Mouse (Mus musculus): Measurements from ENCODE around the gene Ttll11.

Ttll11 gene

DNA sequence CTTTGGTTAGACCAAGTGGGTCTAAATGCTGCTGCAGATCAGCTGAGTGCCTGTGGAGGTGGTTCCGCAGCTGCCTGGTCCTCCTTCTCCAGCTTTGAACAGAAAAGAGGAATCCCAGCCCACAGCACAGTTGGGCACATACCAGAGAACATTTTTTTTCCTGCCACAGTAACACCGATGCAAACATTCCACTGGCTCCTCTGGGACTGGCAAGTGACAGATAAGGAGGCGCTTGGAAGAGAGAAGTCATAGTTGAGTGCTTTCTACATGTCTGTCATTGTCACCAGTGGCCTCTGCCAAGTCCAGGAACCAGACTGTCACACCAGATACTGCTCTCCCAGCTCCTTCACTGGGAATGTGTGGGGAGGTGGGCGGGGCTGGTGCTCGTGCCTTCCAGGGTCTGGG is 204.1 kb downstream of the Ttll11 start:
- in situ Hi-C loops (cut with MboI, MseI), result no loop called here

- in situ Hi-C loops (cut with MboI, MseI), result no loop called here
Measured at GRCm38 (mm10) chr2:35770541-35770940, 209.2 kb downstream of the Ttll11 start.

GRCm38 (mm10) chr2:35769398-35769797 is 210.3 kb downstream of the Ttll11 start:
- in situ Hi-C loops (cut with MboI, MseI), result no loop called here

GRCm38 (mm10) chr2:35768538-35769238 is 211.0 kb downstream of the Ttll11 start:
- in situ Hi-C loops (cut with MboI, MseI), result no loop called here

GRCm38 (mm10) chr2:35767834-35768537 is 211.7 kb downstream of the Ttll11 start:
- in situ Hi-C loops (cut with MboI, MseI), result no loop called here

DNA sequence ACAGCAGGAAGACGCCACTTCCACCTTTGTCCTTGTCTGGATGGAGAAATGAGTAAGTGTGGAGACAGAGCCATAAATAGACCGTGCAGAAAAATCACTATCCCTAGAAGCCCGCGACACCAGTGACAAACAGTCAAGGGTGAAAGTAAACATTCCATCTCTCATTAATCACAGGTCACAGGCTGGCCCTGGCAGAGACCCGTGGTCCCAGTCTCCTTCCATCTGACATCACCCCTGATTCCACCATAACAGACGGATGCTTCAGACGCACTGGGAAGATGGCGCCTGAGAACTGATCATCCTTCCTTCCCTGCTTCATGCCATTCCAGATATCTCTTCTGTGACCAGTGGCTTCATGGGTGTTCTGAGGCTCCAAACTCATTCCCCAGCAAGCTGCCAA is 215.4 kb downstream of the Ttll11 start:
- in situ Hi-C loops (cut with MboI, MseI), result no loop called here

DNA sequence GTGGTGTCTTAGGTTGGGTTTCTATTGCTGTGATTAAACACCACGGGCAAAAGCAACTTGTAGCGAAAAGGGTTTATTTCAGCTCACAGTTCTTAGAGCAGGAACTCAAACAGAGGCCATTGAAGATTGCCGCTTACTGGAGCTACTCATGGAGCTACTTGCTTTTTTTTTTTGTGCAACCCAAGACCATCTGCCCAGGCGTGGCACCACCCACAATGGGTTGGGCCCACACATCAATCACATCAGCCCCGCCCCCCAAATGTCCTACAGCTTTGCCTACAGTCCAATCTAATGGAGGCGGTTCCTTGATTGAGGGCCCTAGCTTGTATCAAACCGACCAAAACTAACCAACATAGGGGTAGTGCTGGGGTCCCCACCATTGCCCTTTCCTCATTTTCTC is 215.9 kb downstream of the Ttll11 start:
- in situ Hi-C loops (cut with MboI, MseI), result no loop called here

- in situ Hi-C loops (cut with MboI, MseI), result no loop called here
Measured at GRCm38 (mm10) chr2:35761458-35761857, 218.3 kb downstream of the Ttll11 start.

DNA sequence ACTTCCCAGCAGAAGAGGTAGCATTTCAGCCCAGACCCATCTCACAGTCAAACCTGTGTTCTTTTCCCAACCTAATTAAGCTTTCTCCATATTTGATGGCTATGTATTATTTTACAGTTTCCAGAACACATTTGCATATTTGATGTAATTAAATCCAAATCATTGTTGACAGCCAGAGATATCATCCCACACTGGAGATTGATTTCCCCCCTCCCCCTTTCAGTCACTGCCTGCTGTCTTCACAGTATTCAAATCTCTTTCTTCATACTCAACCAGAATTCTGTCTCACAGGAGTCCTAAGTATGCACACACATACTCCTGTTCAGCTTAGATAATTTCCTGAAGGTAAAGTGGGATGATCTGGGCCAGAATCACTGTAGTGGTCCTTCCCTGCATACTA is 218.8 kb downstream of the Ttll11 start:
- in situ Hi-C loops (cut with MboI, MseI), result no loop called here

DNA sequence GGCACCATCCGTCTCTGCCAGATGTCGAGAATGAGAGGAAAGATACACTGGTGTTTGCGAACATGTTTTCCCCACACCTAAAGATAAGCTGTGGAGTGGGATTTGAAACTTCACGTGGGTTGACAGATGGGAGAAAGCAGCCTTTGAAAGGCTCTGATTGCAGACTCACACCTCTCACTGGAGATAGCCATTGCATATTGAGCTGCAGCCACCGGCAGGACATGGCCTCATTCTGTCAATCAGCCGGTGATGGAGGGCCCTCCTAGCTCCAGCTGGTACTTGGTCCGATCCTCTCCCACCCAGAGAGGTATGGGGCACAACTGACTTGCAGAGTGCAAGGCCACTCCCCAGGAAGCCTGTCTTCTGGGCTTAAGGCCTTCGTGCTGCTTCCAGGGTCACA is 219.4 kb downstream of the Ttll11 start:
- in situ Hi-C loops (cut with MboI, MseI), result no loop called here

- in situ Hi-C loops (cut with MboI, MseI), result no loop called here
Measured at GRCm38 (mm10) chr2:35756467-35756866, 223.2 kb downstream of the Ttll11 start.

DNA sequence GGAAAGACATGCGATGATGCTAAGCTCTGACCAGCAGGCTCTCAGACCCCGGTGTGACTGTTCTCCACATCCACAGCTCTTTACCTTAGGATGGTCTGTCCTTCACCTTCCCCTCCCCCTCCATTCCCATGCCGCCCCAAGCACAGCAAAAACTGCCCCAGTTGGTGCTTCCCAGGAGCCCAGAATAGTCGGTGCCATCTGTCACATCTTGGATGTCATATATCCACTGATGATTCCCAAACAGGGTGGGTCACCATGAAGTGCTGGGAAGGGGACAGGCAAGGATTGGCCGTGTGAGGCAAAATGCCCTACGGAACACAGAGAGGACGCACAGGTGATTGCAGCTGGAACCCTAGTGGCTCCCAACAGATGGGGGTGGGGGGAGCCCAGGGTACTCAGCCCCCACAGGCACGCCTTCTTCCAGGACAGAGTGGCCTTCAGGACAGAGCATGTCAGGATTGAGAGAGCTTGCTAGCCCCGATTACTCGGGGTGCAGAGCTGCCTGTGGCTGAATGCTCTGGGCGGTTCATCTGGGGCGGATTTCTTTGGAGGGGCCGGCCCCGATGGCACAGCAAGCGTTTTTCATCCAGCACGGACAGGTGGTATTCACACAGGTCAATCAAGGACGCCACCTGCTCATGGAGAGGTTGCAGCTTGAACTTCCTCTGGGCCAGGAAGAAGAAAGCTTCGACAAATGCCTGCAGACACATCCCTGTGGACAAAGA is 227.8 kb downstream of the Ttll11 start:
- in situ Hi-C loops (cut with MboI, MseI), result no loop called here

DNA sequence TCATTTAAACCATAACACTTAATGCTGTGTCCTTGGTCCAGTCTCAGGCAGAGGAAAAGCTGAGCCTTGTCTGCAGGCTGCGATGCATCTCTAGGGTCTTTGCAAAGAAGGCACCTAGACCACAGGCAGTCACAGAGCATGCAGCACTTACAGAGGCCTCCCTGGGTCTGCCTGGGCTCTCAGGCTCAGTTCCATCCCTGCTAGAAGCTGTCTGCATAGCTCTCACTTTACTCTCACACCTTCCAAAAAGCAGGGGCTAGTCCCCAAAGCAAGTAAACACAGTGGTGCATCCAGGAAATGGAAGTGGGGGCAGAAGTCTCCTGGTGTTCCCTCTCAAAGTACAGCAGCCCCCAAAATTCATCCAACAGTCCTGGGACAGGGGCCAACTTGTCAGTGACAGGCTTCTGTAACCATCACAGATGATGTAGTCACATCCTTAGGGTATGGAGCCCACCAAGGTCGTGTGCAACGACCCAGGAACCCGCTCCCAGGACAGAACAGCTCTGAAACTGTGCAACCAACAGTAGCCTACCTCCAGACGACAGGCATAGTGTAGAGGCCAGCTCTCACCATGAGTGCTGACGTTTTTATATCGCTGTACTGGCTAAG is 229.1 kb downstream of the Ttll11 start:
- in situ Hi-C loops (cut with MboI, MseI), result no loop called here

DNA sequence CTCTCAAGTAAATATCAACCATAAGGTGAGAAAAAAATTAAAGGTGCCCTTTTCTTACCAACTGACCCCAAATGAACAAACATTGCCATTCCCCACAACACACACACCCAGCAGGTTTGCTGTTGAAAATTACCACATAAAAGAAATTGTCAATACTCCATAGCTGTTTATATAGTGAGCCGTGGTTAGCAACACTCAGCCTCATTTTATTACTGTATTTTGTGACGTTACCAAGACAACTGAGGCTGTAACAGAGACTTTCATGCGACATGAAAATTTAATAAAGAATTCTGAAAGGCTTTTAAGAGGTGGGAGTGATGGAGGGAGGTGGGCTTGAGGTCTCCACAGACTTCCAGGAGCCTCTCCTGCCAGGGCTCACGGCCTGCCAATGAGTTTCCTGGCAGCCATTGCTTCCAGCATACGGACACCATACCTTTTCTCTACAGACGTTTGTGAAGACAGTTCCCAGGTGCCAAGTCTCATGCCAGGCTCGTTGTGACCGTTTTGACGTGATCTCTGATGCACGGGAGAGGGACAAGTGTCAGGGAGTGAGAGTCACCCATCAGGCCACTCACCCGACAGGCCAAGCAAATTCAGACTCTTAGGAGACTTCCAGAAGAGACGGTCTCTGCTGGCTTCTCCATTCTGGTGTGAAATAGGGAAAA is 232.2 kb downstream of the Ttll11 start:
- in situ Hi-C loops (cut with MboI, MseI), result no loop called here

DNA sequence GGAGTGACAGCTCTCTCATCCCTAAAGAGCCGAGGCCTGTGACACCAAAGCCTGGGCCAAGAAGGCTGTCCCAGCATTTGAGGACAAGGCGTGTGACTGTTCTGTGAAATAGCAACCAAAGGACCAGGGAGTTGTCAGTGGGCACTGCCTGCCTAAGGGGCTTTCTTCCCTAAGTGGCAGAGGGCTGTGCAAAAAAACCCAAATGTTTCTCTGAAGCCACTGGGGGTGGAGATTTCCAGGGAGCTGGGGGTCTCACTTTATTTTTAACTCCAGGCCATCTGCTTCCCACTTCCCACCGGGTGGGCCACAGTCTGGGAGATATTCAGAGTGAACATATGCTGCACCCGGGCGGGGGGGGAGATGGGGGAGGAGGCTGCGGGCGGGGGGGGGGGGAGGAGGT is 233.1 kb downstream of the Ttll11 start:
- in situ Hi-C loops (cut with MboI, MseI), result no loop called here

DNA sequence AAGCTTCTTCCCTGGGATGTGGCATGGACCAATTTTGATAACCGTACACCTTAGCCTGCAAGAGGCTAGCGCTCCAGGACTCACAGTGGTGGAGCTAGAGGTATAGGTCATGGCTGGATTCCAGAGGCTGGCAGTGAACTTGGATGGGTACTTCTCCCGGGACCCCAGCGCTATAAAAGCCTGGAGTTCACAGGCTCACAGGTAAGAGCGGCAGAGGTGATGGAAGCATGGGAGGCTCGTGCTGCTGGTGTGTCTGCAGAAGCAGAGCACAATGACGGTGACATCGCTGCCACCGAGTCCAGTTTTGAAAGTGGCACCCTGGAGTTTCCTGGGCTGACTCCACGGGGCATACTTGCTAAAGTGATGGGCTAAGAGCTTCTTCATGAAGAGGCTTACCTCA is 233.8 kb downstream of the Ttll11 start:
- in situ Hi-C loops (cut with MboI, MseI), result no loop called here

GRCm38 (mm10) chr2:35739669-35740254 is 240.0 kb downstream of the Ttll11 start:
- in situ Hi-C loops (cut with MboI, MseI), result loop anchor here (10.0 kb wide), 1 partner anchor 165 kb away; no protein-coding TSS in a partner anchor

GRCm38 (mm10) chr2:35737467-35738027 is 242.2 kb downstream of the Ttll11 start:
- in situ Hi-C loops (cut with MboI, MseI), result loop anchor here (10.0 kb wide), 1 partner anchor 167 kb away; no protein-coding TSS in a partner anchor

DNA sequence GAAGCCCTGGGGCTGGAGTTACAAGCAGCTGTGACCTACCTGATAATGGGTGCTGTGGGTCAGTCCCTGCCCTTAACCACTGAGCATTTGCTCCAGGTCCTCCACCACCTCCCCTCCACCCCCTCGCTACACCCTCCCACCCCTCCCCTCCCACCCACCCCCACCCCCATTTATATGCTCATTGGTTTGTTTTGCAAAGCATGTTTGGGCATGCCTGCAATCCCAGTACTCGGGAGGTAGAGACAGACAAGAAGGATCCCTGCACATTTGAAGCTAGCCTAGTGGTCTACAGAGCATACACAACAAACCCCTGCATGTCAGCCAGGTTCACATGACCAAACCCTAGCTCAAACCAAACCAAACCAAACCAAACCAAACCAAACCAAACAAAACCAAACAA is 243.7 kb downstream of the Ttll11 start:
- in situ Hi-C loops (cut with MboI, MseI), result loop anchor here (10.0 kb wide), 1 partner anchor 169 kb away; no protein-coding TSS in a partner anchor

DNA sequence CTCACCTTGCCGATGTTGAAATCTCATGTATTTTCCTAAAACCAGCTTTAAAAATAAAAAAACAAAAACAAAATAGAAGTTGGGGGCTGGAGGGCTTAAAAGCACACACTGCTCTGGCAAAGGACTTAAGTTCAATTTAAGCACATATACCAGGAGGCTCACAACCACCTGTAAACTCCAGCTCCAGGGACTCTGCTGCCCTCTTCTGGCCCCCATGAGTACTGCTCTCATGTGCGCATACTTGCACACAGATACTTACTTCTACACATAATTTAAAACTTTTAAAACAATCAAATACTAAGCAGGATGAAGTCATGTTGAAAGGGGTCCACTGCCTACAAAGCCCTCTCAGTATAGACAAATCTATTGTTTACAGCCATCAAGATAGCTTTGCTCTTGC is 244.7 kb downstream of the Ttll11 start:
- in situ Hi-C loops (cut with MboI, MseI), result loop anchor here (10.0 kb wide), 1 partner anchor 170 kb away; no protein-coding TSS in a partner anchor
